Mouse (Mus musculus) frontal cortex, postnatal 36 days (tissue): Measurements from ENCODE around the gene Pbld2.
A peak's percentile ranks its signal among the peaks of the same experiment; 100 is the strongest.

ENCODE experiments used
- DNase-seq, 2 experiments: peaks; one replicate each; pipeline ENCODE4 v3.0.0; 2022; ENCODE audit warnings: low spot score in 2 of 2

Pbld2 gene

DNA sequence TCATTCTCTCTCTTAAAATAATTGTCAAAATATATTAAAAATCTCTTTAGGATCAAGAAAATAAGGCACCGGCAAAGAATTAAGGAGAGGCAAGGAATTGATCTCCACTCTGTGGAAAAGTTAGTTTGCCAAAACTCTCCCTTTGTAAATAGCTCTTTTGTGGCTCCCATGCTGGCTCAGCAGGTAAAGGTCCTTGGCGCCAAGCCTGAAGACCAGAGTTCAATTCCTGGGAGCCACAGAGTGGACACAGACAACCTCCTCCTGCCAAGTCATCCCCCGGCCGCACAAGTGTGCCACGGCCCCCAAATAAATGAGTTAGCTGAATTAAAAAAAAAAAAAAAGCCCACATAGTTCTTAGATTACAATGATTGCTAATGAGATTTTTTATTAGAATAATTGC, 38.6 kb downstream of the Pbld2 start:
- no peak for DNase-seq

DNA sequence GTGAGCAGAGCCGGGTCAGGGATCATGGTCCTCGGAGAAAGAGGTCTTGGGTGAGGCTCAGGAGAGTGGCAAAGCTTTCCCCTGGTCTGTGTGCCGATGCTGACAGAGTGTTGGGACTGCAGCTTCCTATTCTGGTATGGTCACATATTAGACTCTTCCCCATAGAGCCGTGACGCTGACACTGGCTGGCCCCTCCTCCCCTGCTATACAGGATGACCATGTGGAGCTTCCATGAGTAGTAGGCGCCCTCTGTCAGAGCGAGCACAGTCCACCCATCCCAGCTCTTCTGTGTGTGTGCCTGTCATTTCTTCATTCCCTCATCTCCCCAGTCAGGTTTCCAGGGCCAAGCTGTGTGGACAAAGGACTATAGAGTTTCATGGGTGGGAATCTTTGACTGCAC, 39.2 kb downstream of the Pbld2 start:
- no peak for DNase-seq

DNA sequence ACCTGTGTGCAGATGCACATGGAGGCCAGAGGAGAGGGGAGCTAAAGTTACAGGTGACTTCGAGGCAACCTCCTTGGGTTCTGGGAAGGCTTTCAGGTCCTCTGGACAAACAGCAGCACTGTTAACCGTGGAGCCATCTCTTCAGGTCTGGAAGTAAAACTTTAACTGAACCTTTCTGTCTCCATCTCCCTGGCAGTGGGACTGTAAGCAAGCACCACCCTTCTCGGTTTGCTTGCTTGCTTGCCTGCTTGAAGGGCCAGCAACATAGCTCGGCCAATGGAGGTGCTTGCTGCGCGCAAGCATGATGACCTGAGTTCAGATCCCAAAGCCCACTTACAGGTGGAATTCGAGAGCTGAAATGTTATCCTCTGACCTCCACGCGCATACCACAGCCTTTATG, 40.4 kb downstream of the Pbld2 start:
- DNase-seq = no peak

DNA sequence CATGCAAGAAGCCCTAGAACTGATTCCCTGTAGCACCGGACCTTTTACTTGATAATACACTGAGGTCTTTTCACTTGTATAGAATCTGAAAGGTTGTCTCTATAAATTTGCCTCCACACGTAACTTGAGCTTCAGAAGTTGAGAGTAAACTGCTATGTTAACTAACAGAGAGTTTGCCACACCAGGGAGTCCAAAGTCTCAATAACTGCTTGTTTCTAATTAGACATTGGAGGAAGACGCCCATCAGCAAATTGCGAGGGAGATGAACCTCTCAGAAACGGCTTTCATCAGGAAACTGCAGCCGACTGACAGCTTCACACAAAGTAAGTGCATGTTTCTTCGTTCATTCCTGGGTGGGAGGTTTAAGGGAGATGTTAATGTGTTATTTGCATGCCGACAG, 41.4 kb downstream of the Pbld2 start:
- no peak for DNase-seq

DNA sequence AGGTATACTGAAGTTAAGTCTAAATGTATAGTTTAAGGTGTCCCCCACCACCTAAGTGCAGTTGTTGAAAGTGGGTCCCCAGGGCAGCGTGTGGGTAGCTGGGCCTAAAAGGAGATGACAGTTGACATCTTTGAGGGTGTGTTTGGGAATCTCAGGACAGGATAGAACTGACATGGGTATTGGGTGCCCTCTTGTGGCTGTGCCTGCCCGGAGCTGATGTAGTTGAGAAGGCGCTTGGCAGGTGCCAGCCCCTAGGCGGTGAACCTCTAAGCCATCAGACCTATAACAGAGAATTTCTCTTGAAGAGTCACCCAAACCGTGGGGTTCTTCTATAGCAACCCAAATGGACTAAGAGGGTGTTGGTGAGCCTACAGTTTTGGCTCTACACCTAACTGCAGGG, 41.9 kb downstream of the Pbld2 start:
- peak; percentile 73 to 84 for DNase-seq

DNA sequence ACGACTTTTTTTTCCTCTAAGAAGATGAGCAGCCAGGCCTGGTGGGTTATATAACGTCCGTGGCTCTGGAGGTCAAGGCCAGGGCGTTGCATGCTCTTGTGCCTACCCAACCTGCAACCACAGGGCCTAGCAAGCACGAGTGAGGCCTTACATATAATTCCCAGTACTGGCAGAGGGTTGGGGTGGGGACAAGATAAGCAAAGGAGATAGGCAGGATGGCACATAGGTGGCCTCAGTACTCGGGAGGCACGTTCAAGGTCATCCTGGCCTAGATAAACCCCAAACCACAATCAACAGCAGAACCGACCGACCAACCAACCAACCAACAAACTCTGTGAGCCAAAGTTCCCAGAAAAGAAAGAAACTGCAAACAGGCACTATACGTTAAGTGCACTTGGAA, 62.2 kb downstream of the Pbld2 start:
- no peak for DNase-seq

DNA sequence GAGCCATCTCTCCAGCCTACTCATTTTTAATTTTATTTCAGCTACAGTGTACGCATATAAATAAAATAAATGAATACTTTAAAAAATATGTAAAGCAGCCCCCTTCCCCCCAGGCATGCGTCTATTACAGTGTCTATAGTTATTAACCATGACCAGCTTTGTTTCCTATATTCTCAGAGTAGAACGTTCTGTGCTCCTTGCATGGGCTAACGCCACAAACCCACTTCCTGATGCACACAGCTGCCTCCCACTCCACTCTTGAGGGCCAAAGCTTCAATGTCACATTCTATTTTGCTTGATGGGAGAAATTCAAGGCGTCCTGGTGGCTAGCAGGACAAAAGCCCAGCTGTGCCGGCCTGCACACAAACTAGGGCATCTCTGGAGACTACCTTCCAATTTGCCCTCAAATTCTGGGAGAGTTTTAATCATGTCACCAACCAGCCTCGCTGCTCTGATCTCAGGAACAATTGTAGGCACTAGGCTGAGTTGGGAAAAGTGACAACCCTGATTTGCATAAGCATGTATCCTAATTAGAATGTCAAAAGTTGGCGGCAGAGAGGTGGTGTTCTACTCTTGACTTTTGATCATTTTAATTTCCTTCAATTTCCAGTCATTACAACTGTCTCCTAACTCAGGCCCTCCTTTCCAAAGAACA, 65.1 kb downstream of the Pbld2 start:
- DNase-seq = no peak

DNA sequence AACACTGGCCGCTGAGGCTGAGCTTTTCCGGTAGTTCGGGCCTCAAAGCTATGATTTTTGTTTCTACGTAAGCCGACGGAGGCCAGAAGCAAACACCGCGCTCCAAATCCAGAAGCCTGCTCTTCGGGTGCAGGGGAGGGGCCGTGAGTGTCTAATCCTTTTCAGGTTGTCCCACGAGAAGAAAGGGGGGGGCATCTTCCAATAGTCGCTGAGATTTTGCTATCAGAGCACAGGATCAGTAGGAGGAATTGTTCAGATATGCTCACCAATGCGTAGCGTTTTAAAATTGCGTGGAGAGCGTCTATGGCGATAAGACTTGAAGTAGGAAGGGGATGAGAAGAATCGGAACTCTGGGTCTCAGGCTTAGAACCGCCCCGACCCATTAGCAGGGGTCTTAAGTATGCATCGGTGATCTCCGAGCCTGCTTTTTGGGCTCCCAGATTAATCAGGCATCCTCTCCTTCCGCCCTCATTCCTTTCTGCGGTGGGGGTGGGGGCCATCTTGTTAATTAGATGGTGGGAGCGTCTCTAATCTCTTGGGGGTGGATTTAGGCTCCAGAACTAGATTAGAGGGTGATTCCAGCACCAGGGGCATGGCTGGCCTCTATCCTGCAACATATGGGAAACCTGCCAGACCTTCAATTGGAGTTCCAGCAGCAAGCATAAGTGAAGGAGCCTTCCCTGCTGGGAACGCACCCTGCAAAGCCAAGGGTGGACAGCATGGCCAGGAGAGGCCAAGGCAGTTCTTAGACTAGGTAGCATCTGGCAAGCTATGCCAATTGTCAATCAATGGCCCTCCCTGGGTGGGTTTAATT, 65.8 kb downstream of the Pbld2 start:
- peak in 1 of 2 experiments; percentile 10 for DNase-seq

DNA sequence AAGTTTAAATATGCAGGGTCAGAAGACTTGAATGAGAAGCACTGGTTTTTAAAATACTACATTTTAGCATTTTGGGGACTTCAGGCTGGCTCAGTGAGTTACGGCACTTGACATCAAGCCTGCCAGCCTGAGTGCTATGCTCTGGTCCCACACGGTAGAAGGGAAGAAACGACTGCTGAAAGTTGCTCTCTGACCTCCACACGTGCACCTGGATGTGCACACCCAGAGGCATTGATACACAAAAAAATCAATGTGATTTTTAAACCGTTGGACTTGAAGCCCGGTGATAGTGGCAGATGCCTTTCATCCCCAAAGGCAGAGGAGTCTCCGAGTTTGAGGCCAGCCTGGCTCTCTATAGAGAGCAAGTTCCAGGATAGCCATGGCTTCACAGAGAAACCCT, 67.8 kb downstream of the Pbld2 start:
- DNase-seq = no peak

DNA sequence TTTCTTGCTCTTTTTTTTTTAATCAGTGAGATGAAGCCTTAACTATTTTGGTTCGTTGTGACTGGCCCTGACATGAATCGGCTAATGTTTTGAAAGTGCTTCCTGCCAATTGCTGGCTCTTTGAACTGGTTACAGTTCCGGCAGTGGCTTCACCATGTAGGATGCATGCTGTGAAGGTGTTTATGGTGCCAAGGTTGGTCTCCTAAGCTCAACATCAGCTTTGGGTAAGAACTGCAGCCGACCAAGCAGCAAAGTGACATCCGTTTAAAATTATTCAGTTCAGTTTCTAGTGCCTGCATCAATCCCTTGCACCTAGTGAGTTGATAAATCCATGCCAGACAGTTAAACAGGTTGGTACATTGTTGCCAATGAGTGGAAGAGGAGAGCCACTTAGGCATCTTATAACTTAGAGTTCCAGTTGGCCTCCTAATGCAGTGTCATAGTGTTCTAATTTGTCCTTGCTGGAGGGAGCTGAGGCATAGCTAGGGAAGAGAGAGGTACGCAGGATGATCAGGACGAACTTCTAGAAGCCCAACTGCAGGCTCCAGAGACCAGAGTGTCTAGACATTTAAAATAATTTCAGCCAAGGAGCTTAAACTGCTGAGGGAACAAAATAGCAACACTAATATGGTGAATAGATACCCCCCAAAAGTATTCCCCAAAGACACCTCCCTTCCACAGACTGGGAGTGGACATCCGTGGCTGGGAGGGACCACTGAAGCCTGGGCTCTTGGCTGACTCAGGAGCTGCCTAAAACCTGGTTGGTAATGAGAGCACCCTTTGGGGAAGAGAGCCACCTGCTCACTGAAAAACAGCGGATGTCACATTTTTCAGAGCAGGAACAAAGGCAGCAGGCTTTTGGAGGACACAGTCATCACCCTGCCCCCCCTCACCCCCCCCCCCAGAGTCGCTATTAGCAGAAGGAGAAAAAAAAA, 68.8 kb downstream of the Pbld2 start:
- DNase-seq = no peak

DNA sequence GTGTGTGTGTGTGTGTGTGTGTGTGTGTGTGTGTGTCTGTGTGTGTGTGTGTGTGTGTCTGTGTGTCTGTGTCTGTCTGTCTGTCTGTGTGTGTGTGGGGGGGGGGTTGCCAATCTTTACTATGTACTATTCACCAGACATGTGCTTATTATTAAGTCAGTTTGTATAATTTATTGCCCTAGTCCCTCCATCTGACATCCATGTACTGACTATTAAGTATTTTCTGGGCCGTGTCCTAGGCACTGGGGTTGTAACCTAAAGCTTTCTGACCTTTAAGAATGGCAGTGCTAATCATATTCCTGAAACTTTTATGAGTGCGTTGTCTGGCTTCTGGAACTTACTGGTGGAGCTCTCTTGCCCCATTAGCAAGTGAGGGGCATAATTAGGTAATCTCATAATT, 72.6 kb downstream of the Pbld2 start:
- no peak for DNase-seq

DNA sequence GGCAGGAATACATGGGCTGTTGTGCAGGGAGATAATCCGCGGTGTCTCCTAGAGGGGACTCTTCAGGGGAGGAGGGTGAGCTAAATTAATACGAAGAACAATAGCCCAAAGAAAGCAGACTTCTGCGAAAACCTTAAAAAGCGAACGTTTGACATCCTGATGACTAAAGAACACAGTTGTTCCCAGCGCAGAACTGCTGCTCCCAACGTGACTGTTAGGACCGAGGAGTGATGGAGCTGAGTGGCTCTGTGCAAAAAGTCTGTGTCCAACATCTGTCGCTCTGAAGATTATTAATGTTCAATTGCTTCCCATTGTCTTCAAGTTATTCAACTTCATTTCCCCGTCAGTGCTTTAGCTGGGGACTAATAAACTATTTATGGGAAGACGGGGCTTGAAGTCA, 74.1 kb downstream of the Pbld2 start:
- no peak for DNase-seq

DNA sequence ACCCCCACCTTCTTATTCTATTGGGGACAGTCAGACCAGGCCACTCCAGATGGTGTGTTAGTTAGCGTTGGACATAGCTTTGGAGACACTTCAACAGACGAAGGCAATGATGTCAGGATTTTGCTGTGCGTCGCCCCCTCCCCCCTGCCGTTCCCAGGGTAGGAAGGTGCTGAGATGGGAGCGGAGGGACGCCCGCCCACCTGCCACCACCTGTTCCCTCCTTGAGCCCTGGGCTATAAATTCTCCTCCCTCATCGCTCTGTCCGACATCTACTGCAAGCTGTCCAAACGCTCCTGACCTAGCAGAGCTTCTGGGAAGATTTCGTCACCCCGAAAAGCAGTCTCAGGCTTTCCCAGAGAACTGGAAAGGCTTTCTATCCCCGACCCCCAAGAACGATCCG, 75.4 kb downstream of the Pbld2 start, which contains the start of gene Atoh7:
TSS of gene Atoh7 (plus strand) at position 131 of the 400 bp plus-strand sequence.
- DNase-seq = peak; percentile 42 to 57

DNA sequence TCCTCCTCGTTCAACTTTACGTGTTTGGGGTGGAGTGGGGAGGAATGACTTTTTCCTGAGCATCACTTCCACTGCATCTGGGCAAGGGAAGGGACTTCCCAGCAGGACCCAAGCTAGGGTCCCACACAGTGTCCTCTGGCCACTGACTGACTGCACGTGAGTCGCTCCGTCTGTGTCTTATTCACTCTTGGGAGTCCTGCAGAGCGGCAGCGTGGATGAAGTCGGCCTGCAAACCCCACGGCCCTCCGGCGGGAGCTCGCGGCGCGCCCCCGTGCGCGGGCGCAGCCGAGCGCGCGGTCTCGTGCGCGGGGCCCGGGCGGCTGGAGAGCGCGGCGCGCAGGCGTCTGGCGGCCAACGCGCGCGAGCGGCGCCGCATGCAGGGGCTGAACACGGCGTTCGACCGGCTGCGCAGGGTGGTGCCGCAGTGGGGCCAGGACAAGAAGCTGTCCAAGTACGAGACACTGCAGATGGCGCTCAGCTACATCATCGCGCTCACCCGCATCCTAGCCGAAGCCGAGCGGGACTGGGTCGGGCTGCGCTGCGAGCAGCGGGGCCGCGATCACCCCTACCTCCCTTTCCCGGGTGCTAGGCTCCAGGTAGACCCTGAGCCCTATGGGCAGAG, 75.9 kb downstream of the Pbld2 start:
- DNase-seq = peak; percentile 78 to 79

DNA sequence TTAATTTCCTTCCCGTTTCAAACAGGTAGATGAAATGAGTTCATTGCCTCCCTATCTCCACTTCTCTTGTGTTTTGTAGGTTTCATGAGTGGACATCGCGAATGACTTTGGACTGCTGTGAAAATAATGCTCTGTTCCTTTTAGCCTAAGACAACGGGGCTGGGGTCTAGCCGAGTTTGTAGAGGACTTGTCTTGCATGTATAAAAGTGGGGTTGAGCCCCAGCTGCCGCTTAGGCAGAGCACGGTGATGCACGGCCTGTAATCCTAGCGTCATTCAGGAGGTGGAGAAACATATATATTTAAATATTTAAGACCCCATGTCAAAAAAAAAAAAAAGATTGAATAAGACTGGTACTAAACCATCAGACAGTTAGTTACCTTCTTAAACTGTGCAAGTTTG, 76.5 kb downstream of the Pbld2 start:
- no peak for DNase-seq
